Mouse (Mus musculus): Measurements from ENCODE around the gene Tbx1. TPM values are rescaled to one million over a fixed set of nuclear protein-coding genes. Genes with fewer than 3 reads are reported as not detected.
A peak's percentile ranks its signal among the peaks of the same experiment; 100 is the strongest.

The Tbx1 gene
- polyA plus RNA-seq, 1 experiment from 2014 or later: 1.1 TPM

DNA sequence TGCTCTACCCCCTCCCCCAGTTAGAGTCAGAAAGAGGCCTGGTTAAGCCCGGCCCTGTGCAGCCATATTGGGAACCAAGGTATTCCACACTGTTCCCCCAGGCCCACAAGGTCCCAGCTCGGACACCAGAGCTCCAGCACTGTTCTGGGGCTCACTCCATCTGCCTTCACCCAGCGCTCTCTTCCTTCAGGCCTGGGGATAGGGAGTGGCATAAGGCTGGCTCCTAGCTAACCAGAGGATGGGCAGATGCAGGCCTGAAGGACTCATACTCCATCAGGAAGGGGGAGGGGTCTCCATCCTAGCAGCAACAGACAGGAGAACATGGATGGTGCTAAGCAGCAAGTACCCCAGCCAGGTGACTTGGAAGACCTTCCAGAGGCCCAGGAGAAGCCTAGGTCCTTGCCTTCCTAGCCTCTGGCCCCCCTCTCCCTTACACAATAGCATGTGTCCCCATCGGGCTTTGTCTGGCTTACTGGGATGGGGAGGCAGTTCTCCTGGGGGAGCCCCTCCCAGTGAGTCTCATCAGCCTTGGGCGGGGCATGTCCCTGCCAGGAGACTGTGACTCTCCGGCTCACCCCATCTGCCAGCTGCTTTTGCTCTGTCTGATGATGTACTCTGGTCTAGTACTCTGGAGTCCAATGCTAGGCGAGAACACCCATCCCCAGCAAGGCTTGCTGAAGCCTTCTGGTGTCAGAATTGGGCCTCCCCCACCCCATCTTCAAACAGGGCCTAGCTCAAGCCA, 37.9 kb upstream of the Tbx1 start:
- WGBS: 58% methylated on average over 7 of the region's 7 CpGs
- H3K4me1 ChIP-seq: peaks cover 54% of the 10 kb centered on the region
- peaks cover 89% of the 10 kb centered on the region for H3K27me3 ChIP-seq (ENCODE audit: poor library complexity, severe bottlenecking)
- H3K4me3 ChIP-seq: peak overlapping the region; percentile 89
- H3K27ac ChIP-seq: peak overlapping the region; percentile 90; the same call in 1 of the 2 replicates
- H3K36me3 ChIP-seq (replicated peaks): peaks cover 17% of the 10 kb centered on the region
- DNase-seq (ENCODE audit: extremely low spot score, low spot score): no peak
- H3K9me3 ChIP-seq: no peaks in the 10 kb centered on the region

DNA sequence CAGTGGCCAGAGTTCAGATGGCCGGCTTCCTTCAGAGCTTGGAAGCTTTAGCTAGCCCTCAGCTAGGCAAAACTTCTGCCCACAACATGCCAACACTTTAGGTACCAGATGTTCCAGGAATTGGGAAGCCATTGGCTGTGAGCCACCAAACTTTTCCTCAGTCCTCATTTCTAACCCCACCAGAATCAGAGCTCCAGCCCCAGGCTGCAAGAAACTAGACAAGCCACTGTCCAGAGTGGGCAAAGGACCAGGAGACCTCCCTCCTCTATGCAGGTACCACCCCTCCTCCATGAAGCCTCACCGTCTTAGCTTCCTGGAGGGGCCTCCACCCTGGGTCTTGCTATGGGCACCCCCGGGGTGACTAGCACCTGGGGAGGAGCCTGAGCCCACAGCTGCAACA, 36.7 kb upstream of the Tbx1 start:
- Histone ChIP-seq H3K9me3 (no peaks in the 10 kb centered on the region), H3K4me3 (0 out of 2 replicates have a peak overlapping the region, but pooled peaks have one; percentile 61), H3K27ac (no peak overlapping the region), H3K36me3 (replicated peaks) (peaks cover 29% of the 10 kb centered on the region), H3K4me1 (peaks cover 51% of the 10 kb centered on the region), H3K27me3 (ENCODE audit: poor library complexity, severe bottlenecking) (peaks cover 91% of the 10 kb centered on the region)
- 49% methylated on average over 3 of the region's 3 CpGs for WGBS
- DNase-seq (ENCODE audit: extremely low spot score, low spot score): no peak

DNA sequence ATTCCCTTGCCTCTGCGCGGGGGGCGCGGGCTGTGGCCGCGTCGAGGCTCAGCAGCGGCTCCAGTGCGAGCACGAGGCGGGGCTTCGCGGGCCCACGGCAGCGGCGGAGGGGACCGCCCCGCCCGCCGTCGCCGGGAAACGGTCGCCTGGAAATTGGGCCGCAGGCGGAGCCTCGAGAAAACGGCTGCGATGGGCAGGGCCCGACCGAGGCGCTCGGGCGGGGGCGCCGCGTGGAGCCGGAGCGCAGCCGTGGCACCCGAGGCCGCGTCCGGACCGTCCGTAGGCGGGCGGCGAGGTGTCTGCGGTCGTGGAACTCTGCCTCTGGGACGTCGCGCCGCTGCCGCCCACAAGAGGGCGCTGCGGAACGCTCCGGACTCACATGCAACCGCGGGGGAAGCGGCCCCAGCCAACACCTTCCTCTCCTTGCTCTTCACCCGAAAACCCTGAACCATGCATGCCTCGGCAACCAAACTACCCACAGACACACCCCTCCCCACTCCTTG, 36.0 kb upstream of the Tbx1 start, which contains the start of gene Gm49601:
TSS of gene Gm49601 (minus strand) at position 52 of the 503 bp plus-strand sequence.
- H3K27me3 ChIP-seq (ENCODE audit: poor library complexity, severe bottlenecking): peaks cover 95% of the 10 kb centered on the region
- H3K4me3 ChIP-seq: peak within 1 kb of the TSS; percentile 61
- DNase-seq (ENCODE audit: extremely low spot score, low spot score): peak; percentile 83
- peaks cover 58% of the 10 kb centered on the region for H3K4me1 ChIP-seq
- WGBS: under 1% methylated on average over 65 of the region's 65 CpGs
- H3K9me3 ChIP-seq: no peaks in the 10 kb centered on the region
- peaks cover 31% of the 10 kb centered on the region for H3K36me3 ChIP-seq (replicated peaks)
- H3K27ac ChIP-seq: peak within 1 kb of the TSS; percentile 63

DNA sequence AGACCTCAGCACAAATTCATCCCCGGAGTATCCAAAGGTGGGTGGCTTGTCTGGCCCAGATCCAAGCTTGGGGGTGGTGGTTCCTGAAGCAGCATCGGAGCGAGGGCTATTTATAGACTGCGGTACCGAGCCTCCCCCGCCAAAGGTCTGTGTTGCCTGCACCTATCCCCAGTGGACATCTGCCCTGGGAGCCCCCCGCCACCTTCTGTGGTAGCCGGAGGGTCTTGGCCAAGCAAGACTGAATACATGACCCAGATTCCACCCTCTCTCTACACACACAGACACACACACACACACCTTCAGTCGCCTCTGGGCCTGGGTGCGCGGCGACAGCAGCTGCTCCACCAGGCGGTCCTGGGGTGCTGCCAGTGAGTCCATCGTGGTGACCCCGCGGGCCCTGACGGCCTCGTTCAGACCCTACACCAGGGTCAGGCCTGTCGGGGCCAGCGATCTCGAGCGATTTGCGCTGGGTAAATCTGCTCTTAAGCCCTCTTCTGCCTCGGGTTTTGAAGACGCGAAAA, 35.4 kb upstream of the Tbx1 start:
- peak overlapping the region; percentile 63 for H3K27ac ChIP-seq
- 7% methylated on average over 26 of the region's 26 CpGs for WGBS
- peaks cover 95% of the 10 kb centered on the region for H3K27me3 ChIP-seq (ENCODE audit: poor library complexity, severe bottlenecking)
- peaks cover 31% of the 10 kb centered on the region for H3K36me3 ChIP-seq (replicated peaks)
- H3K4me1 ChIP-seq: peaks cover 64% of the 10 kb centered on the region
- peak; percentile 33 for DNase-seq (ENCODE audit: extremely low spot score, low spot score)
- peak overlapping the region; percentile 61 for H3K4me3 ChIP-seq
- no peaks in the 10 kb centered on the region for H3K9me3 ChIP-seq

DNA sequence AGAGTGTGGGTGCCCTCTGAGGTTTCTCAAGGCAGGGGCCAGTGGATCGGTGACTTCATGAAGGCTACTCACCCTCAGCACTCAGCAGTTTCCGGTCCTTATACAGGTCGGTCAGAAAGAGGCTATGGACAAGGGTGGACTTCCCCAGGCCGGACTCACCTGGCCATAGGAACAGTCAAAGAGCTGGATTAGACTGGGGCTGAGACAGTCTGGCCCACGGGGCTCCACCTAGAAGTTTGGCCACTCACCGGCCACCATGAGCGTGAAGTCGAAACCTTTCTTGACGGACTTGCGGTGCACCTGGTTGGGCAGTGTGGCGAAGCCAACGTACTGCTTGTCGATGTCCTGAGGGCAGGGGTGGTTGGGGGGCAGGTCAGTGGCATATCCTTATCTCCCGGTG, 34.6 kb upstream of the Tbx1 start:
- Histone ChIP-seq H3K4me3 (no peak overlapping the region), H3K4me1 (peaks cover 67% of the 10 kb centered on the region), H3K27ac (no peak overlapping the region), H3K9me3 (no peaks in the 10 kb centered on the region), H3K27me3 (ENCODE audit: poor library complexity, severe bottlenecking) (peaks cover 95% of the 10 kb centered on the region), H3K36me3 (replicated peaks) (peaks cover 31% of the 10 kb centered on the region)
- WGBS: 28% methylated on average over 14 of the region's 14 CpGs
- no peak for DNase-seq (ENCODE audit: extremely low spot score, low spot score)

DNA sequence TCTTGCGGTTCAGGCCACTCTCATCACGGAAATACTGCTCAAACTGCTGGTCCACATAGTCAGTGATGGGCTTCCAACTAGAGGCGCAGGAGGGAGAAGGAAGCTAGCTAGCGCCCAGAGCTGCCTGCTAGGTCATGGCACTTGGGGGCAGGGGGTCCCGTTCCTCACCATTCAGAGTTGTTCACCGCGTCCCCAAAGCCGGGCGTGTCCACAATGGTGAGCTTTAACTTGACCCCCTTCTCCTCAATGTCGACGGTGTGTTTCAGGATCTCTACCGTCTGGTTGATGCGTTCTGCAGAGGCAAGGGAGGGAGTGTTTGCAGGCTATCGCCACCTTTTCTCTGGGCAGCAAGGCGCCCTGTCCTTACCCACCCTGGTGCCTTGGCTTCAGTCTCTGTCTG, 34.2 kb upstream of the Tbx1 start:
- H3K9me3 ChIP-seq: no peaks in the 10 kb centered on the region
- 9% methylated on average over 15 of the region's 15 CpGs for WGBS
- DNase-seq (ENCODE audit: extremely low spot score, low spot score): no peak
- peaks cover 64% of the 10 kb centered on the region for H3K4me1 ChIP-seq
- H3K27ac ChIP-seq: no peak overlapping the region
- H3K4me3 ChIP-seq: no peak overlapping the region
- H3K27me3 ChIP-seq (ENCODE audit: poor library complexity, severe bottlenecking): peaks cover 98% of the 10 kb centered on the region
- peaks cover 31% of the 10 kb centered on the region for H3K36me3 ChIP-seq (replicated peaks)

DNA sequence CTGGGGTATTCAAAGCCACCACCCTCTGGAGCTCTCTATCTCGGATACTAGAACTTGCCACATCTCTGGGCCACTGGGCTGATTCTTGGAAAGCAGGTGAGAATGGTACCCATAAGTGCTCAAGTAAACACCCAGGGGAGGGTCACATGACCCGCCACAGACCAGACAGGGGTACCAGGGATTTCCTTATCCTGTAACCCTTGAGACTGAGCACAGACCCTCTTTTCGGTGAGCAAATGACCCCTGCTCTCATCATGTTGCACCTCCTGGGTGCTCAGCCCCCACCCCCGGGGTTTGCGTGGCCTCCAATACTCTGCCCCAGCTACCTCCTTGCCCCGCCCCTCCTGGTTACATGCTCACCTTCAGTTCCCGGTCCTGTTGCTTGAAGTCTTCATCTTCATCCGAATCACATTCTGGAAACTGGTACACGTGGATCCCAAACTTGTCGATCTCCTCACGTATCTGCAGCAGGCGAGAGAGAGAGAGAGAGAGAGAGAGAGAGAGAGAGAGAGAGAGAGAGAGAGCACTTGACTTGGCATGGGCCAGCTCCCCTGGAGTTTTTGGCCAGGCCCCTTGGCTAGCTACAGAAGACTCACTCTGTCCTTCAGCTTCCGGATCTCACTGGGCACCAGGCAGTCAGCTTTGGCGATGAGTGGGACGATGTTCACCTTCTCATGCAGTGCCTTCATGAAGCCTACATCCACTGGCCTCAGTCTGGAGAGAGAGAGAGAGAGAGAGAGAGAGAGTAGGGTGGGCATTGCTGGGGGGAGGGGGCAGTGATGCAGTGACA, 33.5 kb upstream of the Tbx1 start:
- Histone ChIP-seq H3K4me1 (peaks cover 58% of the 10 kb centered on the region), H3K4me3 (no peak overlapping the region), H3K27ac (no peak overlapping the region), H3K36me3 (replicated peaks) (peaks cover 31% of the 10 kb centered on the region), H3K9me3 (no peaks in the 10 kb centered on the region), H3K27me3 (ENCODE audit: poor library complexity, severe bottlenecking) (peaks cover 100% of the 10 kb centered on the region)
- 14% methylated on average over 15 of the region's 15 CpGs for WGBS
- no peak for DNase-seq (ENCODE audit: extremely low spot score, low spot score)

DNA sequence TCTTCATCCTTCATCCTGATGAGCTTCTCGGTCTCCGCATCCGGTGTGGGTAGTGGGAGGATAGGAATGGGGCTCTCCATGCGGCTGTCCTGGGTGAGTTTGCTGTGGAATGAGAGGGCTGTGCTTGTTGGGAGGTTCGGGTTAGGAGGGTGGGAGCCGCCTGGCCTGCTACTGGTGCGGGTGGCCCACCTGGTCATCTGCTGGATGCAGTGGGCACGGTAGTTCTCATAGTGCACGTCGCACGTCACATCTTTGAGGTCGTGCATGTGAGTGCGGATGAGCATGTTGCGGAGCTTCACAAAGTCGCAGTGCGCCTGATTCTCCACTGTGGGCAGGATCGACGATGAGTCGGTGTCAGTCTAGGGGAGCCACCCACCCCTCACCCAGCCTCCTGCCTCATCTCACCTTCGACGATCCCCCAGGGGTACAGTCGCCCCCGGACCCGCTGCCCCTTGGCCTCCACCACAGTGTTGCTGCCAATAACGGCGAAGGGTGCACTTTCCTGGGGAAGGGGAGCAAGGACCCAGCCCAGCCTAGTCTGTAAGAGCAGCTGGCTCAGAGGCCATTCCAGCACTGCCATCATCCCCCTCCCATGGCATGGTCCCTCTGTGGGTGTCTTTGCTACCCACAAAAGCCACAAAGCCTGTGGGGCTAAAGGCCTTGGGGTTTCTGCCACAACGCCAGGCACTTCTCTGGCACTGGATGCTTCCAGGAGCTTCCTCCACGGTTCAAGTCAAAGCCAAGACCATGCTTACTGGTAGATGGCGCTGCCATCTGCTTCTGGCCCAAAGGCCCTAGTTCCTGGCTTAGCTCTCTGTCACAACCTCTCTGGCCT, 32.7 kb upstream of the Tbx1 start:
- Histone ChIP-seq H3K36me3 (replicated peaks) (peaks cover 31% of the 10 kb centered on the region), H3K4me3 (no peak overlapping the region), H3K27me3 (ENCODE audit: poor library complexity, severe bottlenecking) (peaks cover 100% of the 10 kb centered on the region), H3K9me3 (no peaks in the 10 kb centered on the region), H3K27ac (no peak overlapping the region), H3K4me1 (peaks cover 50% of the 10 kb centered on the region)
- WGBS: 9% methylated on average over 29 of the region's 29 CpGs
- peak; percentile 15 for DNase-seq (ENCODE audit: extremely low spot score, low spot score)

DNA sequence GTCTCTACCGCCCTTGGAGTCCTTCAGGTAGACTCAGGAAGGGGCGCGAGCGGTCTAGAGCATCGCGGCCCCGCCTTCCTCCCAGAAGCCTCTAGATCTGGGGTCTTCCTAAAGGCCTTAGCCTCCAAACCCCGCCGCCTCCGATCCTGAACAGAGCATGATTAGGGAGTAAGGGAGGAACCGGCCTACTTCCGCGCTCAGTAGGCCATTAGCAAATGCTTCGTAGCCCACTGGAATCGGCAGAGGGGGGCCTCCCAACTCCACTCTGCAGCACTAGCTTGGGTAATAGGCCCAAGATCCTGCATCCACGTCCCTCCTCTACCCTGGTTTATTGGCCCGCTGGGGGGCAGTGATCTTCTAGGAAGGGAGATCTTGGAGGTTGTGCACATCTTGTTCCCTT, 31.5 kb upstream of the Tbx1 start, which contains the start of gene Gp1bb:
TSS of gene Gp1bb (minus strand) at position 385 of the 400 bp plus-strand sequence.
- Histone ChIP-seq H3K9me3 (no peaks in the 10 kb centered on the region), H3K4me3 (peak within 1 kb of the TSS; percentile 55), H3K4me1 (peaks cover 48% of the 10 kb centered on the region), H3K27ac (no peak within 1 kb of the TSS), H3K36me3 (replicated peaks) (peaks cover 31% of the 10 kb centered on the region), H3K27me3 (ENCODE audit: poor library complexity, severe bottlenecking) (peaks cover 100% of the 10 kb centered on the region)
- 3% methylated on average over 17 of the region's 17 CpGs for WGBS
- no peak for DNase-seq (ENCODE audit: extremely low spot score, low spot score)

DNA sequence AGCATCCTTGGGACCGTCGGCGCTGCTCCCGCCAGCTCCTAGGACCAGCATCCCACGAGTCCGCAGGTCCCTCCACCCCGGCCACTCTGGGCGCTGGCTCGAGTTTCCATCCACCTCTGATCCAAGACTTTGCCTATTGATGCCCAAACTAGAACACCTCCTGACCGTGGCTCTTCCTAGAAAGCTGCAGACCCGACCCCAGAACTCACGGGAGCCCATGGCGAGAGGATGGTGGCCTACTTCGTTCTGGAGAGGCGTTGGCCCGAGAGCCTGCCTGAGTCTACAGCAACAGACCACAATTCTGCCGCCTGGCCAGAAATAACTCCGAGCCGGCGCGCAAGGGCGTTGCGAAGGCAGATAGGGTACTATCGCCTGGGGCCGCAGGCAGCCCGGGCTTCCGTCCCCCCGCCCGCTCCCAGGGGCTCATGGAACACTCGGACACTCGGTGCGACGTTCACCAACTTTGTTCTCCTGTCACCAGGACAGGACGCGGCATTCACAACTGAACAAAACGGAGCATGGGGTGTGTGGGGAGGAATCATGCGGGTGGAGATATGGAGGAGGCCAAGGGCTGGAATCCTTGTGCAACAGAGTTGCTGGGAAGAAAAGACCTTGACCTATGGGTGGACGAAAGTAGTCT, 31.0 kb upstream of the Tbx1 start:
- peaks cover 45% of the 10 kb centered on the region for H3K4me1 ChIP-seq
- peak; percentile 46 for DNase-seq (ENCODE audit: extremely low spot score, low spot score)

DNA sequence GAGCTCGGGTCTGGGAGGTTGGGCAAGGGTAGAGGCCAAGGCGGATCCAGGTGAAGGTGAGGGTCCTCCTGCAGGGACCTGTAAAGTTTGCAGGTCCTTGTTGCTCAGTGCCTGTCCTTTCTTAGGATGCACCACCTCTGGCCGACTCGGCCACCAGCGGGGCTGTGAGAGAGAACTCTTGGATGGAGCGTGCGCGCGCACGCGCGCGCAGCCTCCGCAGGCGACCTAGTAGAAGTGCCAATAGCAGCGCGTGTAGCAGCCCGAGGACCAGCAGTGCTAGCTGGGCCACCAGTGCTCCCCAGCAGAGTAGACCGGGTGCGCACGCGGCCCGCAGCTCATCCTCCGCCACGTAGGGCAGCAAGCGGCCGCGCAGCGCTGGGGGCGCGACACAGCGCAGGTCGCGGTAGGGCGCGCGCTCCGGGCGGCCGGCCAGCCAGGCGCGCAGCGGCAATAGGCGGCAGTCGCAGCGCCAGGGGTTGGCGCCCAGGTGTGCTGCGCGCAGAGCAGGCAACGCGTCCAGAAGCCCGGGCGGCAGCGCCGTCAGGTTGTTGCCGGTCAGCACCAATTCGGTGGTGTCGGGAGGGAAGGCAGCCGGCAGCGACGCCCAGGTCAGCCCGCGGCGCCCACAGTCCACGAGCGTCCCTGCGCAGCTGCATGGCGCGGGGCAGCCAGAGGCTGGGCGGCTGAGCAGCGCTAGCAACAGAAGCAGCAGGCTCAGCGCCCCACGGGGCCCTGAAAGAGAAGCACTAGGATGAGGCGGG, 30.3 kb upstream of the Tbx1 start:
- DNase-seq (ENCODE audit: extremely low spot score, low spot score): peak; percentile 36
- H3K4me1 ChIP-seq: peaks cover 38% of the 10 kb centered on the region
- H3K27ac ChIP-seq: peak overlapping the region; percentile 17; the same call in 1 of the 2 replicates
- peaks cover 100% of the 10 kb centered on the region for H3K27me3 ChIP-seq (ENCODE audit: poor library complexity, severe bottlenecking)
- H3K36me3 ChIP-seq (replicated peaks): peaks cover 31% of the 10 kb centered on the region
- H3K4me3 ChIP-seq: peak overlapping the region; percentile 55
- H3K9me3 ChIP-seq: no peaks in the 10 kb centered on the region
- WGBS: under 1% methylated on average over 74 of the region's 74 CpGs

More for the DNA sequence above, 31.0 kb upstream of the Tbx1 start:
- Histone ChIP-seq H3K9me3 (no peaks in the 10 kb centered on the region), H3K27ac (no peak overlapping the region), H3K4me3 (peak overlapping the region; percentile 55), H3K27me3 (ENCODE audit: poor library complexity, severe bottlenecking) (peaks cover 100% of the 10 kb centered on the region), H3K36me3 (replicated peaks) (peaks cover 31% of the 10 kb centered on the region)
- WGBS: 2% methylated on average over 38 of the region's 38 CpGs

Measured in forebrain, embryonic 10.5 days (tissue).